Mouse (Mus musculus): Measurements from ENCODE around the gene Utrn.

GRCm38 (mm10) chr10:12534301-12534700 is 334.9 kb downstream of the Utrn start:
- TF ChIP-seq CTCF (IDR thresholded peaks at IDR 0.05; ENCODE audit: control insufficient read depth, insufficient read depth, insufficient replicate concordance, low read depth, low read length) (no peak), POLR2A (IDR thresholded peaks at IDR 0.05; ENCODE audit: control insufficient read depth, low read depth, low read length) (no peak)

Measured in testis, adult 2 months (tissue).